Mouse (Mus musculus): ENCODE measurements around the gene Il17rd.

Il17rd gene

GRCm38 (mm10) chr14:27094247-27094646 lies 55.5 kb downstream of the Il17rd start:
- no peak for DNase-seq (ENCODE audit: low spot score in 2 of 2)

GRCm38 (mm10) chr14:27096133-27096532 lies 57.4 kb downstream of the Il17rd start:
- no peak for DNase-seq (ENCODE audit: low spot score in 2 of 2)

- DNase-seq (ENCODE audit: low spot score in 2 of 2): peak in 1 of 2 experiments; percentile 80
Observed at GRCm38 (mm10) chr14:27096779-27097178, 58.0 kb downstream of the Il17rd start.

GRCm38 (mm10) chr14:27101735-27102134 lies 63.0 kb downstream of the Il17rd start:
- DNase-seq (ENCODE audit: low spot score in 2 of 2): no peak

GRCm38 (mm10) chr14:27102720-27103119 lies 64.0 kb downstream of the Il17rd start:
- DNase-seq (ENCODE audit: low spot score in 2 of 2): no peak

- no peak for DNase-seq (ENCODE audit: low spot score in 2 of 2)
Observed at GRCm38 (mm10) chr14:27105731-27106457, 67.2 kb downstream of the Il17rd start.

- peak in 1 of 2 experiments; percentile 47 for DNase-seq (ENCODE audit: low spot score in 2 of 2)
Observed at GRCm38 (mm10) chr14:27108748-27109504, 70.2 kb downstream of the Il17rd start.

- DNase-seq (ENCODE audit: low spot score in 2 of 2): peak in 1 of 2 experiments; percentile 34
Observed at GRCm38 (mm10) chr14:27114362-27115274, 75.9 kb downstream of the Il17rd start, which contains the start of gene Arhgef3. Arhgef3 (plus strand) TSS chr14:27114899.

GRCm38 (mm10) chr14:27115275-27115660 lies 76.5 kb downstream of the Il17rd start:
- DNase-seq (ENCODE audit: low spot score in 2 of 2): no peak

GRCm38 (mm10) chr14:27115991-27116390 lies 77.2 kb downstream of the Il17rd start:
- DNase-seq (ENCODE audit: low spot score in 2 of 2): no peak

GRCm38 (mm10) chr14:27116577-27117165 lies 77.9 kb downstream of the Il17rd start:
- no peak for DNase-seq (ENCODE audit: low spot score in 2 of 2)

GRCm38 (mm10) chr14:27118546-27118945 lies 79.8 kb downstream of the Il17rd start:
- DNase-seq (ENCODE audit: low spot score in 2 of 2): no peak

- no peak for DNase-seq (ENCODE audit: low spot score in 2 of 2)
Observed at GRCm38 (mm10) chr14:27122646-27123045, 83.9 kb downstream of the Il17rd start.

GRCm38 (mm10) chr14:27123543-27123942 lies 84.8 kb downstream of the Il17rd start:
- no peak for DNase-seq (ENCODE audit: low spot score in 2 of 2)

- DNase-seq (ENCODE audit: low spot score in 2 of 2): no peak
Observed at GRCm38 (mm10) chr14:27130031-27130430, 91.3 kb downstream of the Il17rd start.

- no peak for DNase-seq (ENCODE audit: low spot score in 2 of 2)
Observed at GRCm38 (mm10) chr14:27130676-27131075, 91.9 kb downstream of the Il17rd start.

- no peak for DNase-seq (ENCODE audit: low spot score in 2 of 2)
Observed at GRCm38 (mm10) chr14:27131521-27131920, 92.8 kb downstream of the Il17rd start.

GRCm38 (mm10) chr14:27138891-27139290 lies 100.2 kb downstream of the Il17rd start:
- DNase-seq (ENCODE audit: low spot score in 2 of 2): no peak

GRCm38 (mm10) chr14:27139968-27140367 lies 101.2 kb downstream of the Il17rd start:
- no peak for DNase-seq (ENCODE audit: low spot score in 2 of 2)

GRCm38 (mm10) chr14:27141486-27141885 lies 102.7 kb downstream of the Il17rd start:
- DNase-seq (ENCODE audit: low spot score in 2 of 2): no peak

- DNase-seq (ENCODE audit: low spot score in 2 of 2): no peak
Observed at GRCm38 (mm10) chr14:27142680-27143079, 103.9 kb downstream of the Il17rd start.

All from cerebellum, postnatal 4 days (tissue).